Mouse (Mus musculus) adrenal gland, adult 2 months (tissue): ENCODE results near the gene Adamts13. TPM values are rescaled to one million over a fixed set of nuclear protein-coding genes. Genes with fewer than 3 reads are reported as not detected.

Experiments used
- DNase-seq: peaks from one replicate; pipeline ENCODE4 v3.0.0; 2021
- polyA plus RNA-seq: library from polyadenylated mRNA; depleted of rRNA; stranded (reverse); fragments of >200 nt; gene quantifications from 2 replicates; pipeline ENCODE4 v1.2.3, GENCODE M21; 2012
- total RNA-seq, 2 experiments: library from RNA; stranded (reverse); gene quantifications; 2 replicates each; pipeline ENCODE4 v1.2.3; 2021

The Adamts13 gene
- total and polyA plus RNA-seq, 3 experiments = 0.04 TPM; not detected in 2

DNA sequence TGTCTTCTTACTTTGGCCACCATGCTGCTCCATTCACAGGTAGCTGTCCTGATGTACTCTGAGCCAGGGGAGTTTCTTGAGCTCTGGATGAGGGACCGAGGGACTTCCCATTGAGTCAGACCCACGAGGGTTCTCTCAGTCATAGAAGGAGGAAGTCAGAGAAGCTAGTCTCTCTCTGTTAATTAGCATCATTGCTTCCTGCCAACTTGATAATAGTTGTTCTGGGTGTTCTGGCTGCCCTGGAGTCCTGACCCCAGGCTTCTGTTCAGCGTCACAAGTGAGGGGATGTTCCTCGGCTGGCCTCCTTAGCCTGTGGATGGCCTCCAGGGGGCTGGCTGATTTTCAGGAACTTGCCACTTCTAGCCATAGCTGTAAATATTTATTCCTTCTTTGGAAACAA, 744 bp downstream of the Adamts13 start:
- no peak for DNase-seq

DNA sequence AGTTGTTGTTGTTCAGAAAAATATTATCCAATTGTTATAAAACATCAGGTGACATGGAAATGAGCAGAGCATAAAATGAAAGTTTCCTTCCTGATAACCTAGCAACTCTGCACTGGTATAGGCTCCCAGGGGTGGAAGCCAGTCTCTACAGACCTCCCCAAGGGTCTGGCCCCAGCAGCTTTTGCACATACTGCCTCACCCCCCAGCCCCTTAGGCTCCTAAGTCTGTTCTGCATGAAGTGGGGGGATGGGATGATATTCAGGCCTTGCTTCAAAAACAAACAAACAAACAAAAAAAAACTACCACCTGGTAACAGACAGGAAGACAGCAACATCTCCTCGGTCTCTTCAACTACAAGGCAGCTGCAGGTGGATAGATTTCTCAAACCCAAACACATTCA, 7.1 kb downstream of the Adamts13 start:
- no peak for DNase-seq

DNA sequence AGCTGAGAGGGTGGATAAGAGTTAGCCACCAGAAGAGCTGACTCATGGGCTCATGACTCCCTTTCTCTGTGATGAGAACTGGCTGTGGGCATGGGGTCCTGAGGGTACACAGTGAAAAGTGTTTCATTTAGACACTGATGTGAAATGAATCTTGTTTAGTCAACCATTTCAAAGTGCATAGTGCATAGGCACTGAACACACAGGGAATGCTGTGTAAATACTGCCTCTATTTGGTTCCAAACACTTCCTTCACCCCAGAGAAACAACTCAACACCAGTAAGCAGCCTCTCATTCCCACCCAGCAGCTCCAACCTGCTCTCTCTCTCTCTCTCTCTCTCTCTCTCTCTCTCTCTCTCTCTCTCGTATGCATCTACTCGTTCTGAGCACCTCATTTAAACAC, 11.0 kb downstream of the Adamts13 start:
- DNase-seq = no peak

DNA sequence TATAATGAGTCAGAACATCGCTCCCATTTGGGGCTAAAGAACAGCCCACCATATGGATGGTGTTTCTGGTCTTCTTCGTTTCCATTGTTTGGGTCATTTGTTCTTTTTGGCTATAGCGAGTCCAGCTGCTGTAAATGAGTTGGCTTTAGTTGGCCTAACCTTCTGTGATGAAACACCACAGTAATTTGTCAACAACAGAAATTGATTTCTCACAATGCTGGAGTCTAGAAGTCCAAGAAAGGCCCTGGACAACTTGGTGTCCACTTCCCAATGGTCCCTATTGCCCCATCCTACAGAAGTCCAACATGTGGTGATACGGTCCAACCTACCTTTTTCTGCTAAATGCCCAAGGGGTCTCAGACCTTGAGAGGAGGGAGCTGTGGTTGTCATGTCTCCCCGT, 11.4 kb downstream of the Adamts13 start:
- DNase-seq = no peak

DNA sequence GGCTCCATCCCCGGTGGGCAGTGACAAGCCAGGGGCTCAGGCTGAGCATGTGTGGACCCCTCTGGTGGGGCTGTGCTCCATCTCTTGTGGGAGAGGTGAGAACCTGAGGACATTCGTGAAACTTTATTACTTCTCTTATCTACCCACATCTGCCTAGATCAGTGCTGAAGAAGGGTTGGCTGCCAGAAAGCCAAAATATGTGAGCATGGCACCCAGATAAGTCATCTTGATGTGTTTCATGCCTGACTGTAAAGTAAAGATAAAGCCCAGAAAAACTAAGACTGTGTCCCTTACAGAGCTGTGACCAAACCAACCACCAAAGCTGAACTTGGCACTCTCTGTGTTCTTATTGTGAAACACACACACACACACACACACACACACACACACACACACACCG, 20.7 kb downstream of the Adamts13 start:
- no peak for DNase-seq

DNA sequence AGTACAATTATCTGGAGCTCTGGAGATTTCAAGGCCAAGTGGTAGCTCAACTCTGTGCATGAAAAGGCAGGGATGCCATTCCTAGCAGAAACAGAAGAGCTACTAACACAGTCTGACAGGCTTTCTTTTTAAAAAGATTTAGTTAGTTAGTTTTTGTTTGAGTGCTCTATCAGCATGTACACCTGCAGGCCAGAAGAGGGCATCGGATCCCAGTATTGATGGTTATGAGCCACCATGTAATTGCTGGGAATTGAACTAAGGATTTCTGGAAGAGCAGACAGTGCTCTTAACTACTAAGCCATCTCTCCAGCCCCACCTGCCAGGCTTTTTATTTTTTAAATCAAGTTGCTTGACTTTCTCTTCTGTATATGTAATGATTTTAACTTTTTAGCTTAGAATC, 24.3 kb downstream of the Adamts13 start:
- no peak for DNase-seq

DNA sequence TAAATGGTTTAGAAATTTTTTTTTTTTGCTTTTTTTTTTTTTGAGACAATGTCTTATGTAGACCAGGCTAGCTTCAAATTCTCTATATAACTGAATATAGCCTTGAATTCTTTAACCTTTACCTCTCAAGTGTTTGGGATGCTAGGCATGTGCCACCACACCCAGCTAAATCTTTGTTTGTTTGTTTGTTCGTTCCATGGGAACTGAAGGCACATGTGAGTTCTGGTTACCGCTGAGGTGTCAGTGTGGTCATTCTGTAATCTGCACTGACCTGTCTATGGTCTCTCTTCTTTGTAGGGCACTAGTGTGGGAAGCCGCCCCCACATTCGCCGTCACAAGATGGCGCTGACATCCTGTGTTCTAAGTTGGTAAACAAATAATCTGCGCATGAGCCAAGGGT, 24.8 kb downstream of the Adamts13 start:
- DNase-seq = no peak

DNA sequence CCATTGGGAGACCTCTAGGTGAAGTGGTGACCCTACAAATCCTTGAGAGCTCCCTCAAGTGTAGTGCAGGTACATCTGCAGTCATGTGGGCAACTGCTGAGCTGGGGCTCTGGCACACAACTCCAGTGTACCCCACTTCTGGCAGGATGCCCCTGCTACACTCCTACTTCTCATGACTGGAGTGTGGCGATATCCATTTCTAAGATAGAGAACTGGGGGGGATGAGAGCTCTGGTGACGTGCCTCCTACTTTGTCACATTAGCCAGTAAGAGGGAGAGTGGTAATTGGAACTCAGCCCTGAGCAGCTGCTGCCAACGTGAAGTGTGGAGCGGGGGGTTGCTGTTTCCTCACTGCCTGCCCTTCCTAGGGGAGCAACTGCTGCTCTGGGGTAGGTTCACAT, 33.0 kb downstream of the Adamts13 start:
- no peak for DNase-seq

DNA sequence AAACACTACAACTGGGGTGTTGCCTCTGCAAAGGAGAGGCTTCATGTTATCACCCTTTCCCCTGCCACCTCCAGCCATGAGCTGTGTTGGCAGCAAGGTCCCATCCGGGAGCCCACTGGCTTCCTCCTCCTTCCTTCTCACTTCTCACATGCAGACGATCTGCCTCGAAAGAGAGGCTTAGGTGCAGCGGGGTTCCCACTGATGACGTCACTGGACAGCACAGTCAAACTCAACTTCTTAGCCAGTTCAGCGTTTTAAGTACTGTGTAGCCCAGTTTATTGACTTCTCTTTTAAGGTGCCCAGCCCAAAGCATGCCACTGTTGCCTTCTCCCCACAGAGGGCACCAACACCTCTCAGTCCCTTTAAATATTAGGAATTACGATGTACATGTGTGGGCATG, 34.5 kb downstream of the Adamts13 start:
- no peak for DNase-seq

DNA sequence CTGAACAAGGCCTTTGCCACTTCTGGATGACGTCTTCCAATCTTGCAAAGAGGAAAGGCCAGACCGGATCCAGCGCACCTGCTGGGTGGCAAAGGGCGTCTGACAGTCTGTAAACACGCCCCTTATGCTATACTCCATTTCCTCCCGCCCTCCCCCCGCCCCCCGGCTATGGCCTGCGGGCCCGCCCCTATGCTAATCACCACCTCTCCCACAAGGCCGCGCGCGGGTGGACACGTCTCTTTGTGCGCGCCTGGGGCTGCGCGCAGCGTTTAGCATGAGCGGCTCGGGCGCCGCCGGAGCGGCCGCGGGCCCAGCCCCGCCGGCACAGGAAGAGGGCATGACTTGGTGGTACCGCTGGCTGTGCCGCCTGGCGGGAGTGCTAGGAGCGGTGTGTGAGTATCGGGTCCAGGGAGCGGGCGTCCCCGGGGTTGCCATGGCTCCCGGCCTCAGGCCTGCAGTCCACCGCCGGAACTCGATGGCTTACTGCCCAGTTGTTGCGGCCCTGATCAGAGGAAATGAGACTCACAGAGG, 36.6 kb downstream of the Adamts13 start, which contains the start of gene Cacfd1:
Cacfd1 (plus strand) TSS at position 213 of the 531 bp plus-strand sequence.
- peak; percentile 94 for DNase-seq

DNA sequence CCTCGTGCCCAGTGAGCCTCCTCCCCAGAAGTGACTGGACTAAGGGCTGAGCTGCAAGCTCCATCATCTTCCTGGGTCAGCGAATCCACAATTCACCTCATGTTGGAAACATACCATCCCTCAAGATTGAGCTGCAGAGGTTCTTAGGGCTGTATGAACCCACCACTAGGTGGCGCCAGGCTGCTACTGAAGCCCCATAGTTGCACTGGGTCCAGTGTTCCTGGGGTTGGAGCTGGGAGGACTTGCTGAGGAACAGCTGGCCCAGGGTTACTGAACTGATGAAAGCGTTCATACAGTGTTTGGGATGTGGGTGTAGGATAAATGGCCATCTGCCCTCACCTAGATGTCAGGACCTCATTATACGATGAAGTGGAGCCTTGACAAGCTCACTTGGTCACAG, 44.6 kb downstream of the Adamts13 start:
- DNase-seq = peak; percentile 61

DNA sequence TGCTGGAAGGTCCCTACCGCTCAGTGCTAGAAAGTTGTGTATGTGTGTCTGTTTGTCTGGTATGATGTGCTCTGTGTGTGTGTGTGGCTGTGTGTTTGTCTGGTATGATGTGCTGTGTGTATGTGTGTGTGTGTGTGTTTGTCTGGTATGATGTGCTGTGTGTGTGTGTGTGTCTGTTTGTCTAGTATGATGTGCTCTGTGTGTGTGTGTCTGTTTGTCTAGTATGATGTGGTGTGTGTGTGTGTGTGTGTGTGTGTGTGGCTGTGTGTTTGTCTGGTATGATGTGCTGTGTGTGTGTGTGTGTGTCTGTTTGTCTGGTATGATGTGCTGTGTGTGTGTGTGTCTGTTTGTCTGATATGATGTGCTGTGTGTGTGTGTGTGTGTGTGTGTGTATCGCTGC, 46.3 kb downstream of the Adamts13 start:
- no peak for DNase-seq

DNA sequence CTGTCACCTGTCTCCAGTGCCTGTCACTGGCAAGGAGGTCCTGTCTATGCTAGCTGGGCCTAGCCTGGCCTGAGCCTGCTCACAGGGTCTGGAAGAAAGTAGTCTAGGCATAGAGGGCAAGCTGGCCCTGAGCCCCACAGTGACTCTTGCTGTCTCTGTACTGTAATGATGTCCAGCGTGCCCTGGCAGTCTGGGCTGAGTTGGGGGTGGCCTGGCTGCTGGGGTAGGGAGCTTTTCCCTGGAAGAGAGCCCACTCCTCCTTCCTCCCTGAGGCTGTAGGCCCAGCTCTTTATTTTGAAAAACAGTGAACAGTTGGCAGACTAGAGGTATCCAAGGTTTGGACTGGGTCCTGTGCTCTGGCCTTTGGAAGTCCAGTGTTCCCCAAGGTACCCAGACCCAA, 47.9 kb downstream of the Adamts13 start:
- no peak for DNase-seq

DNA sequence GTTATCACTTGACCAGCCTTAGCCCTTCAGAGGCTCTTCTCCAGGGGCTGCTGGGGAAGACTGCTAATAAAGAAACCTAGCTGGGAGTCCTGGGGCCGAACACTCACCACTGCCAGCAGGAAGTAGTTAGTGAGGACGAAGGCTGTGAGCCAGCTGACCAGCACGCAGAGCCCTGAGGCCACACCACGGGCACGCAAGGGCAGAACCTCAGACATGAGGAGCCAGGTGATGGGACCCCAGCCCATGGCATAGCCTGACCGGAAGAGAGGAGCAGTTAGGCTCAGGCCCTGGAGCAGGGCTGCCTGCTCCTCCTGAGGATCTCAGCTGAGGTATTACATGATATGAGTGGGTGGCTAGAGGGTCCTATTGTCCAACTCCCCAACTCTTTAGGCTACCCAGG, 49.4 kb downstream of the Adamts13 start:
- no peak for DNase-seq

DNA sequence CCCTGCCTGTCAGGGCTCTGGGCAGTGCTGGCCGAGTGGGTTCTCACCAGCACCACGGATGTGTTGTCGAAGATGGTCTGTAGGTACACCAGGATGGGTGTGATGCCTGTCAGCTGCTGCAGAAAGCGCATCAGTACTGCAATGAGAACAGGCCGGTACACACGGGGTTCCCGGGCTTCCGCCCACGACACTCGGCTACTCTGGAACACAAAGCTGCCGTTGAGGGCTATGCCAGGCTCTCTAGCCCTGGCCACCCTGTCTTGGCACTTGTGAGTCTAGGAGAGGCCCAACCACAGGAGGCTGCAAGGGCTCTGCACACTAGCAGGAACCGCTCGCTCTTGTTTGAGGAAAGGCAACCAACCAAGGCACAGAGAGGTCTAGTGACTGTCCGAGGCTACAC, 50.9 kb downstream of the Adamts13 start:
- no peak for DNase-seq

DNA sequence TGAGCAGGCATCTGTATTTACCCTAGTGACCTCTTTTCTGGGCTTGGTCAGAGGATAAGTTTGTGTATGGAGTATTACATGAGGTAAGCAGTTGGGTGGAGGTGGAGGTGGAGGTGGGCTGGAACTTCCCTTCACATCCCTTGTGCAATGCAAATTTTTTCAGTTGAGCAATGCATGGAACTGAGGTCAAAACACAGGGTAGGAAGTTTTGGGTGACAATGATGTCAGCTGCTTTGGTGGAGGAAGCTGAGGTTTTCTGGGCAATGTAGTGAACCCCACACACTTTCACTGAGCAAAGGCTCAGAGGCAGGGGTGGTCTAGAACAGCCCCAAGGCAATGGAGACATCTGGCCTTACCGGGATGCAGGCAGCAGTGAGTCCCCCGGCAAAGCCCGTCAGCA, 52.3 kb downstream of the Adamts13 start:
- DNase-seq = no peak

DNA sequence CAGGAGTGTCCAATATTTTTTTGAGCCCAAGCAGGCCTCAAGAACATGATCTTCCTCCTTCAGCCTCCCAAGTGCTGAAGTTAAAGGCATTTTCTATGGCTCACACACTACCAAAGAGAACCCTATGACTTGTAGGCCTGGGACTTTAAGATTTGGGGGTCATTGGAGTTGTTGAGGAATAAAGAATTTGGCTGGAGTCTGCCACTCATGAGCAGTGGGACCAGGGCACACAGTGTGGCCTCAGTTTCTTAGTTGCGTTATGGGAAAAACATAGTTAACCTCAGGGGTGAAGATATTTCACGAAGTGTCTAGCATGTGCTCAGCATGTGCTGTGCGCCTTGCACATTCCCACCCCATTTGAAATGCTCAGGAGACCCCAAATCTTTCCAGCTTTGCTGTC, 53.1 kb downstream of the Adamts13 start:
- DNase-seq = no peak

DNA sequence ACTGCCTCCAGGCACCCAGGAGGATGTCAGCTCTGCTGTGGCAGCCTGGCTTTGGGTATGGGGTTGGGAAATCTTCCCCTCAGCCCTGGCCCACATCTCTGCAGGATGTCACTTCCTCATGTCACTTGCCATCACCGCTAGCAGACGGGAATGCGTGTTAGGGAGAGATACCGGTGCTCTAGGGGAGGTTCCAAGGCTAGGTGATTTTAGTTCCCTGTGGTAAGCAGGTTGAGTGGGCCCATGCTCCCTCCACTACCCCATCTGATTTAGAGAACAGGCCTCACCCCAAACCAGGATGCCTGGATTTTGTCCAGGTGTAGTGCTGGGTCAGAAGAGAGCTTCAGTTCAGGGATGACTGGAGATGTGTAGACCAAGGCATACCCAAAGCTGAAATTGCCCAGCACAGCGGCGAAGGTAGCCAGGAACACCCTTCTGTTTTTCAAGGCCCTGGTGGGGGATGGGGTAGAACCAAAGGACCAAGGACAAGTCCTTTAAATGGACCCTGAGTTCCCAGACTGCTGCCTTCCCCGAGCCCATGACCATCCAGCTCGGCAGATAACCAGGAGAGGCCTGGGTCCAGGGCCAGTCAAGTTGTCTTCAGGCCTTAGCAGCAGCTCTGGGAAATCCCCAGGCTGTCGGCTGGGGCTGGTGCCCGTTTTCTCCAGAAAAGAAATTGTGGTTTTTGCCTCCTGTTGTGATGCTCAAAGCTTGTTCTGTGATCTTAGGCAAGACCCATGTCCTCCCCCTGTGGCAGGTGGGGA, 53.8 kb downstream of the Adamts13 start:
- no peak for DNase-seq

DNA sequence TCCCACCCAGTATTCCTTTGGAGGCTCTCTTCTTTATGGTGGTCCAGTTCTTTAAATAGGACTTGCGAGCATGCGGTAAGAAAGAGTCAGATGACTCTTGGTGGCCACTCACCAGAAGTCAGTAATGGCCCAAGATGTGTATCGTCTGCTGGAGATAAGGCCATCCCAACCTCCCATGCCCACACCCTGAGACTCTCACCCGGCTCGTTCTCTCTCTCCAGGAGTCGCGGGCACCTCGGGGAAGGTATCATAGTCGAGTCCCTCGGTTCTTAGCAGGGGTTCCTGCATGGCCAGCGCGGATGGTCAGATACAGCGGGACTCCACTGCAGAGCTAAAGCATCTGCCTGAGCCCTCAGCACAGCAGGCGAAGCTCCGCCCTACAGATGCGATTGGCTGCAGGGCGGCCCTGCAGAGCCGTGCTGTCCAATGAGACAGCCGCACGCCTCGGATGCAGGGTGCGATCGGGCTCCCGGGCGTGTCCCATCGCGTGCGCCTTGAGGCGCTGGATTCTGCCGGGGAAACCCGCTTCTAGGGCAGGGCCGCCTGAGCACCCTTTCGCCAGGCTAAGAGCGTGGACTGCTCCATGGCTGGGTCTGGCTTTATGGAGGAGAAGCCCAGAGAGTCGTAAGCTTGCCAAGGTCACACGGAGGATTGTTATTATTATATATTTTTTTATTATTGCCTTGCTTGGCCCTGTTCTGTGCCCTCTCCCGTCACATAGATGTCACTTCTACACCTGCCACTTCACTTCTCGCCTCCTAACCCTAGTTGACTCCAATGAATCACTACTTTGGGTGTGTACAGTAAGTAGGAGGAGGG, 54.6 kb downstream of the Adamts13 start, which contains the start of gene Slc2a6:
Slc2a6 (minus strand) TSS at position 381 of the 819 bp plus-strand sequence.
- DNase-seq = peak; percentile 92

DNA sequence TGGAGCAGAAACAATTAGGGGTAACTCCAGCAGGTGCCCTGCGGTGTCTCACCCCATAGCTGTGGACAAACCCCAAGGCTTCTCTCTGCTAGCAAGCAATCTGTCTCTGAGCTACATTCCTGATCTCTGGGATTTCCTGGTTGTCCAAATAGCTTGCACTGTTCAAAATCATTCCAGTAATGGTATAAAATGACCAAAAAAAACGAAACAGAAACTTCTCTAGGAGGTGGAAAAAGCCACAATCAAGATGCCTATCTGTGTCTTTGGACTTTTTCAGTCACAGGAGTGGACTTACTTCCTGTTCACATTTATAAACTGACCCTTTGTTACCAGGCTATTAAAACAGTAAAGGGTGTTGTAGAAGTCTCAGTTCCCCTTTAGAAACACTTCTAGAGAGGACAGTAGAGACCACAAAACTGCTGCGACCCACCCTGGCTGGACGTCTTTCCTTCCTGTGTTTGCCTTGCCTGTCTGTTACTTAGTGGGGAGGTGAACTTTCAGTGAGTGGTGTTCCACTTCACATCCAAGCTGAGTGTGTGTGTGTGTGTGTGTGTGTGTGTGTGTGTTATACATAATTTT, 55.3 kb downstream of the Adamts13 start:
- DNase-seq = no peak

DNA sequence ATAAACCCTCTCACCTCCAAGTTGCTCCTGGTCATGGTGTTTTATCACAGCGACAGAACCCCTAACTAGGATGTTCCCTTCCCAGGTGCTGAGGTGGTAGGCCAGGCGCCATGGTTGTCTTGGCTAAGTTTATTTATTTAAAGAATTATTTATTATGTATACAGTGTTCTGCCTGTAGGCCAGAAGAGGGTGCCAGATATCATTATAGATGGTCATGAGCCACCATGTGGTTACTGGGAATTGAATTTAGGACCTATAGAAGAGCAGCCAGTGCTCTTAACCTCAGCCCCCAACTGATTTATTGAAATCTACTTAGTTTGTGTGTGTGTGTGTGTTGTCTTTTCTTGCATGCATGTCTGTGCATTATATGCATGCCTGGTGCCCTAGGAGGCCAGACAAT, 59.1 kb downstream of the Adamts13 start:
- no peak for DNase-seq

DNA sequence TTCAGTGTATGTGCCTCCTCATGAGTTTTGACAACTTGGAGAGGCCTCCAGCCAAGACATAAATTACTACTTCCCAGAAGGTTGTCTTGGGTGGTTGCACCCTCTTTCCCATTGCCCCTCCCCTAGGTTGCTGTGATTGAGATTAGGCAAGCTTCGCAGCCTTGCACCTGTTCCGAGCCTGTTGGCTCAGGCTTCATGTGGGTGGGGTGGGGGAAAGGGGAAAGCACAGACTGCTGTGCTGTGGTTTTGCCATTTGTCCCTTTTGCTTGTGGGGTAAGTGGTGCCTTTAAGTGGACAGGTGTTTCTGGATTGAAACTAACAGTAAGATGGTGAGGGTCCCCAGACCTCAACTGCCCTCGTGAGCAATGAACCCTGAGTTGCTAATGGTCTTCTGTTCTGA, 62.8 kb downstream of the Adamts13 start:
- no peak for DNase-seq

DNA sequence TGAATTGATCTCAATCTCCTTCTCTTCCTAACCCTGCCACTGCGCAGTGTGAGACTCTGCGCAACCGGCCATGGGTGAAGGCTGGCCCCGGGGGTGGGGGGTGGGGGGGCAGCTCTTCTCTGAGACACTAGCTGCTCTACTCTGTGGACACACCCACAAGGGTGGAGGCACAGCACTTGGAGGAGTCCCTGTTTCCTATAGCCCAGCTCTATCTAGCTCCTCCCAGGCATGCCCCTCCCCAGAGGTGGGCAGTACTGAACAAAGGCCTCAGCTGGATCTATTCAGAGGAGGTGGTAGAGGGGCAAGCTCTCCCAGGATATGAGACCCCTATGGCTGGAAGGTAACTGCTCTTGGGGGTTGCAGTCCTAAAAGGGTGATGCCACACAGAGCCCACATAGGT, 63.8 kb downstream of the Adamts13 start:
- DNase-seq = no peak
